Mouse (Mus musculus) MEL (cell line): Measurements from ENCODE around the gene Btg1. TPM values are rescaled to one million over a fixed set of nuclear protein-coding genes. Genes with fewer than 3 reads are reported as not detected.
A peak's percentile ranks its signal among the peaks of the same experiment; 100 is the strongest.

Experiments
- DNase-seq: peaks from one replicate; pipeline ENCODE4 v3.0.0; 2011; ENCODE audit warnings: low read depth, low spot score
- H3K27ac ChIP-seq: 2 replicates; pipeline ENCODE4 v1.5.1; 2012; ENCODE audit warnings: low read depth, mild to moderate bottlenecking, control low read depth, low read length, moderate library complexity; ENCODE audit not compliant: control insufficient read depth
- H3K27me3 ChIP-seq, 2 experiments: fragments of 150-350 bp in 1 of 2; sonication (generic) in 1 of 2; 2 replicates each; pipeline ENCODE4 v1.6.1; 2012; ENCODE audit warnings: low read length in 2 of 2, mild to moderate bottlenecking in 2 of 2, improper control_type of control experiment in 1 of 2, moderate library complexity in 1 of 2; ENCODE audit not compliant: insufficient read depth in 2 of 2, control insufficient read depth in 1 of 2
- H3K36me3 ChIP-seq, 2 experiments: 2 replicates each; pipeline ENCODE4 v1.6.1; 2012 to 2014; ENCODE audit warnings: low read length in 2 of 2, improper control_type of control experiment in 1 of 2, inconsistent platforms in 1 of 2, mild to moderate bottlenecking in 1 of 2; ENCODE audit not compliant: insufficient read depth in 2 of 2, control insufficient read depth in 1 of 2
- H3K4me1 ChIP-seq, 2 experiments: fragments of 150-350 bp in 1 of 2; sonication (generic) in 1 of 2; 2 replicates each; pipeline ENCODE4 v1.6.1; 2012; ENCODE audit warnings: low read length in 2 of 2, improper control_type of control experiment in 1 of 2, mild to moderate bottlenecking in 1 of 2; ENCODE audit not compliant: insufficient read depth in 2 of 2, control insufficient read depth in 1 of 2
- H3K4me3 ChIP-seq, 2 experiments: fragments of 150-350 bp in 1 of 2; sonication (generic) in 1 of 2; 2 replicates each; pipeline ENCODE4 v1.5.1; 2012; ENCODE audit warnings: low read depth in 2 of 2, low read length in 2 of 2, mild to moderate bottlenecking in 2 of 2, moderate library complexity in 2 of 2, control low read depth in 1 of 2, improper control_type of control experiment in 1 of 2; ENCODE audit not compliant: control insufficient read depth in 1 of 2, insufficient read depth in 1 of 2
- H3K79me2 ChIP-seq: 2 replicates; pipeline ENCODE4 v1.6.1; 2012; ENCODE audit warnings: mild to moderate bottlenecking, low read length, moderate library complexity; ENCODE audit not compliant: control insufficient read depth, poor library complexity, insufficient read depth
- H3K9ac ChIP-seq: 2 replicates; pipeline ENCODE4 v1.6.1; 2012; ENCODE audit warnings: low read depth, mild to moderate bottlenecking, control low read depth, low read length, moderate library complexity; ENCODE audit not compliant: control insufficient read depth, poor library complexity, severe bottlenecking
- H3K9me3 ChIP-seq: fragments of 150-350 bp; sonication (generic); replicated peaks from 2 replicates; pipeline ENCODE4 v1.6.1; 2012; ENCODE audit warnings: mild to moderate bottlenecking, low read length, improper control_type of control experiment, moderate library complexity; ENCODE audit not compliant: insufficient read depth
- CHD1 ChIP-seq: IDR thresholded peaks from 2 replicates; pipeline ENCODE4 v1.6.1; 2012; ENCODE audit warnings: low read depth, mild to moderate bottlenecking, inconsistent platforms, low read length, improper control_type of control experiment
- EP300 ChIP-seq, 2 experiments: IDR thresholded peaks; 2 replicates each; pipeline ENCODE4 v1.6.1; 2011; ENCODE audit warnings: improper control_type of control experiment in 2 of 2, low read length in 2 of 2, low read depth in 1 of 2, mild to moderate bottlenecking in 1 of 2
- HCFC1 ChIP-seq: IDR thresholded peaks from 2 replicates; pipeline ENCODE4 v1.6.1; 2012; ENCODE audit warnings: low read depth, mild to moderate bottlenecking, inconsistent platforms, low read length, improper control_type of control experiment, moderate library complexity
- JUND ChIP-seq: IDR thresholded peaks from 2 replicates; pipeline ENCODE4 v1.6.1; 2011; ENCODE audit warnings: low read depth, mild to moderate bottlenecking, improper control_type of control experiment, low read length
- KAT2A ChIP-seq: conservative IDR thresholded peaks from 2 replicates; pipeline ENCODE4 v1.6.1; 2012; ENCODE audit warnings: low read depth, low read length, improper control_type of control experiment, inconsistent platforms
- MAZ ChIP-seq: IDR thresholded peaks from 2 replicates; pipeline ENCODE4 v1.6.1; 2012; ENCODE audit warnings: low read depth, mild to moderate bottlenecking, inconsistent platforms, low read length, improper control_type of control experiment
- MXI1 ChIP-seq: IDR thresholded peaks from 2 replicates; pipeline ENCODE4 v1.6.1; 2011; ENCODE audit warnings: mild to moderate bottlenecking, low read depth, low read length, improper control_type of control experiment
- MYC ChIP-seq: IDR thresholded peaks from 2 replicates; pipeline ENCODE4 v1.6.1; 2011; ENCODE audit warnings: low read depth, mild to moderate bottlenecking, low read length, improper control_type of control experiment, moderate library complexity
- POLR2A ChIP-seq, 2 experiments: IDR thresholded peaks; 2 replicates each; pipeline ENCODE4 v1.6.1; 2011 to 2012; ENCODE audit warnings: low read length in 2 of 2, mild to moderate bottlenecking in 2 of 2, control low read depth in 1 of 2, improper control_type of control experiment in 1 of 2, low read depth in 1 of 2, moderate library complexity in 1 of 2; ENCODE audit not compliant: control insufficient read depth in 1 of 2, insufficient read depth in 1 of 2, poor library complexity in 1 of 2
- SMC3 ChIP-seq: IDR thresholded peaks from 2 replicates; pipeline ENCODE4 v1.6.1; 2011; ENCODE audit warnings: low read depth, low read length, improper control_type of control experiment
- TBP ChIP-seq: IDR thresholded peaks from 2 replicates; pipeline ENCODE4 v1.8.0; 2011; ENCODE audit warnings: low read depth, low read length, improper control_type of control experiment
- USF2 ChIP-seq, 2 experiments: IDR thresholded peaks; 2 replicates each; pipeline ENCODE4 v1.6.1; 2011 to 2012; ENCODE audit warnings: improper control_type of control experiment in 2 of 2, low read length in 2 of 2, borderline replicate concordance in 1 of 2, inconsistent platforms in 1 of 2, low read depth in 1 of 2, mild to moderate bottlenecking in 1 of 2; ENCODE audit not compliant: insufficient read depth in 1 of 2
- ZNF384 ChIP-seq: IDR thresholded peaks from 2 replicates; pipeline ENCODE4 v1.6.1; 2012; ENCODE audit warnings: low read depth, mild to moderate bottlenecking, inconsistent platforms, low read length, improper control_type of control experiment
- polyA plus RNA-seq, 2 experiments: library from polyadenylated mRNA; stranded (reverse) in 1 of 2; unstranded in 1 of 2; fragments of >175 nt in 1 of 2; fragments of >200 nt in 1 of 2; gene quantifications; 2 replicates each; pipeline versions ENCODE4 v1.2.1 to v1.2.4; 2012; ENCODE audit warnings: low replicate concordance in 2 of 2, low read depth in 1 of 2; ENCODE audit not compliant: insufficient read length in 2 of 2, insufficient read depth in 1 of 2, missing spikeins in 1 of 2
- total RNA-seq: library from RNA; depleted of rRNA; stranded (reverse); fragments of 300-350 nt; gene quantifications from 2 replicates; pipeline ENCODE4 v1.2.3, GENCODE M21; 2012

Btg1 gene
- total and polyA plus RNA-seq, 3 experiments: 2.0 to 4.8 TPM; not detected in 1

DNA sequence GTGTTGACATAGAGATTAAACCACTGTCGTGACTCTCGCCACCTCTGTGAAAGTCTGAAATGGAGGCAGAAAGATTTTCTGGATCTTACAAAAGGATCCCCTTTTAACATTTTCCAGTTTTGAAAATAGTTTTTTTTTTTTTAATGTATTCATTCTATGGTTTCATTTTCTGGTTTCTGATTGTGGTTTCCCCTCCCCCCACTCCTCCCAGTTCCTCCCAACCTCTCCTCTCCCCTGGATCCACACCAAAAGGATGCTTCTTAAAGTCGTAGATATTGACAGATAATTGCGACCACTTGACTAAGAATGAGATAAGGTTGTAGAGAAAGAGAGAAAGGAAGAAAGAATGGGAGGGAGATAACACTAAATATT is 16.3 kb downstream of the Btg1 start:
- Histone ChIP-seq H3K9me3 (no peaks in the 10 kb centered on the region), H3K4me3 (no peak overlapping the region)
- TF ChIP-seq ZNF384 (0 out of 2 replicates have a peak, but pooled peaks have one; percentile 21), EP300 (IDR thresholded peaks at IDR 0.05; ENCODE audit: low read depth in 1 of 2, low read length in 2 of 2) (peak in 1 of 2 experiments; percentile 36; a peak in 1 of 4 replicates), MAZ (no peak)

DNA sequence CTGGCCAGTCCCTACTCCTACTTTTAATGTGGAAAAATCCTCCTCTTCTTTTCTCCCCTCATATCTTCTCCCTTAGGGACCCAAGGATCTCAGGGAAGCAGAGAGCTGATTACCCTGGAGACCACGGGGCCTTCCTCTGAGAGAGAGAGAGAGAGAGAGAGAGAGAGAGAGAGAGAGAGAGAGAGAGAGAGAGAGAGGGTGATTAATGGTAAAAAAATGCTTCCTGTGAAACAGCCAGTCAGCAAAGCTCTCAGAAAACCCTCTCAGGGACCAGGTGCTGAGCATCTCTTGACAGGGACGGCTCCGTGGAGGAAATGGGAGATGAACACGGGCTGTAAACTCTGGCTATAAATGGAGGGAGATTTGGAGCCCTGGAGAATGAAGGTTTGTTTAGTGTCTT is 18.7 kb downstream of the Btg1 start:
- Histone ChIP-seq H3K27ac (no peak overlapping the region), H3K9me3 (no peaks in the 10 kb centered on the region), H3K4me1 (peaks cover 0 to 9% of the 10 kb centered on the region in 2 experiments; a peak in 2 of 4 replicates), H3K36me3 (peaks cover 0 to 7% of the 10 kb centered on the region in 2 experiments; a peak in 2 of 4 replicates), H3K4me3 (no peak overlapping the region), H3K9ac (no peak overlapping the region), H3K79me2 (no peaks in the 10 kb centered on the region), H3K27me3 (no peaks in the 10 kb centered on the region)
- TF ChIP-seq SMC3 (no peak), USF2 (IDR thresholded peaks at IDR 0.05; ENCODE audit: borderline replicate concordance in 1 of 2, insufficient read depth in 1 of 2, low read depth in 1 of 2, low read length in 2 of 2) (no peak), MYC (no peak), HCFC1 (no peak)
- DNase-seq: no peak

More for the DNA sequence above, 16.3 kb downstream of the Btg1 start:
- Histone ChIP-seq H3K4me1 (peaks cover 0 to 9% of the 10 kb centered on the region in 2 experiments; a peak in 2 of 4 replicates), H3K27ac (no peak overlapping the region), H3K9ac (no peak overlapping the region), H3K27me3 (no peaks in the 10 kb centered on the region), H3K79me2 (no peaks in the 10 kb centered on the region), H3K36me3 (peaks cover 0 to 7% of the 10 kb centered on the region in 2 experiments; a peak in 2 of 4 replicates)
- DNase-seq: no peak

GRCm38 (mm10) chr10:96638477-96638876 is 21.7 kb downstream of the Btg1 start:
- Histone ChIP-seq H3K27me3 (no peaks in the 10 kb centered on the region), H3K9ac (no peak overlapping the region), H3K27ac (no peak overlapping the region), H3K36me3 (peaks cover 0 to under 1% of the 10 kb centered on the region in 2 experiments; a peak in 2 of 4 replicates), H3K4me3 (no peak overlapping the region), H3K9me3 (no peaks in the 10 kb centered on the region), H3K79me2 (no peaks in the 10 kb centered on the region), H3K4me1 (no peaks in the 10 kb centered on the region)
- TF ChIP-seq TBP (no peak), JUND (no peak), MXI1 (no peak), ZNF384 (no peak), KAT2A (no peak), CHD1 (no peak), POLR2A (IDR thresholded peaks at IDR 0.05; ENCODE audit: control insufficient read depth in 1 of 2, insufficient read depth in 1 of 2, low read depth in 1 of 2, low read length in 2 of 2, poor library complexity in 1 of 2) (no peak), MYC (no peak), USF2 (IDR thresholded peaks at IDR 0.05; ENCODE audit: borderline replicate concordance in 1 of 2, insufficient read depth in 1 of 2, low read depth in 1 of 2, low read length in 2 of 2) (no peak)
- no peak for DNase-seq
